Mouse (Mus musculus): Measurements from ENCODE around the gene Prcc.
A peak's percentile ranks its signal among the peaks of the same experiment; 100 is the strongest.

Gene Prcc

DNA sequence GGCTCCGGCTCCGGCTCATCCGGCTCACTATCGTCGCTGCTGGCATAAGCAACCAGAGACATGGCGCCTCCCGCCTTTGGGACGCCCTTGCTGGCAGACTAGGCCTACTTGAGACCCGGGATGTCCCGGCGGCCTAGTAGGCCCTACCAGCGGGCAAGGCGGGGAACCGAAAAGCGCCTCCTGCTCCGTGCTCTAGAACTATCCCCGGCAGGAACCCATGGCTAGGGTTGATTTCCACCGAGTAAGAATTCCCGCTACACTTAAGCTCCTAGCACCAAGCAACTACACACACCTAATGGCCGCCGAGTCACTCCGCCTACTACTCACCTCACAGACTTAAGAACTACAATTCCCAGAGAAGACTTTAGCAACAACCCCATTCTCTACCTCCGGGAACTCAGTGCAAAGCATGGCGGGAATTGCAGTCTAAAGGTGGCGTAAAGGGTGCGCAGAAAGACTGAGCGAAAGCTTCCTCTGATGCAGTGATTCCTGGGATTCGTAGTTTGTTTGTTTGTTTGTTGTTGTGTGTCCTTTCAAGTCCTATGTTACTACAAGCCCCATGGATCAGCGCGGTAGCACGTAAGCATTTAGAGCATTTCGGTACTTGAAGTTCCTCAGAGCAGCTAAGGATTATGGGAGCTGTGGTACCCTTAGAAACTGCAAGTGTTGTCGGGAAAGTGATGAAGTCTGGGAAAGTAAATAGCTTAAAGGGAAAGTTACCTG is at the start of gene Prcc:
Prcc (minus strand) TSS at position 328 of the 723 bp plus-strand sequence.
- DNase-seq = peak; percentile 97

GRCm38 (mm10) chr3:87935201-87935600 is 49.8 kb upstream of the Prcc start:
- no peak for DNase-seq

DNA sequence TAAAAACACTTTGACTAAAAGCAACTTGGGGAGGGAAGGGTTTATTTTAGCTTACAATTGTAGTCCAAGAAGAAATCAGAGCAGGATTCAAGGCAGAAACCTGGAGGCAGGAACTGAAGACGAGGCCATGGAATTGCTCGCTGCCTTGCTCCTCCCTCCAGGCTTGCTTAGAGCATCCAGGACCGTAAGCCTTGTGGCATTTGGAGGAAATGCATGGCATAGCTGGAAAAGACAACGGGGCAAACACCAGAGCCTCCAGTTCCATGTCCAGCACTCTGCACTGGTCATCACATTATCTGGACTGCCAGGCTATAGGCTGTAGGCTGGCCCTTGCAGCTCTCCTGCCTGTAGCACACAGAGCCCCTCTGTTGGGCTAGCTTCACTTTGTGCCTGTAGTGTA is 49.1 kb upstream of the Prcc start:
- no peak for DNase-seq

DNA sequence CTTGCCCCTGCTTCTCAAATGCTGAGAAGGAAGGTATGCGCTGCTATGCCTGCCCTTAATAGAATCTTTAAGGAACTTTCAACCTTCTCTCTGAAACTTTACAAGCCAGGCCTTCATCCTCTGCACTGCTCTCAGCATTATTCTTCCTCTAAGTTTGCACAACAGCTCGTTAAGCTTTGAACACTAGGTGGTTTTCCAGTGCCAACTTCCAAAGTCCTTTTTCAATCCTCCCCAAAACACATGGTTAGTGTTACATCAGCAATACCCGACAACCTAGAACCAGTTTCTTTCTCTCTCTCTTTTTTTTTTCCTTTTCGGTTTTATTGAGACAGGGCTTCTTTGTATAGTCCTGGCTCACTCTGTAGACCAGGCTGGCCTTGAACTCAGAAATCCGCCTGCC is 48.6 kb upstream of the Prcc start:
- DNase-seq = no peak

DNA sequence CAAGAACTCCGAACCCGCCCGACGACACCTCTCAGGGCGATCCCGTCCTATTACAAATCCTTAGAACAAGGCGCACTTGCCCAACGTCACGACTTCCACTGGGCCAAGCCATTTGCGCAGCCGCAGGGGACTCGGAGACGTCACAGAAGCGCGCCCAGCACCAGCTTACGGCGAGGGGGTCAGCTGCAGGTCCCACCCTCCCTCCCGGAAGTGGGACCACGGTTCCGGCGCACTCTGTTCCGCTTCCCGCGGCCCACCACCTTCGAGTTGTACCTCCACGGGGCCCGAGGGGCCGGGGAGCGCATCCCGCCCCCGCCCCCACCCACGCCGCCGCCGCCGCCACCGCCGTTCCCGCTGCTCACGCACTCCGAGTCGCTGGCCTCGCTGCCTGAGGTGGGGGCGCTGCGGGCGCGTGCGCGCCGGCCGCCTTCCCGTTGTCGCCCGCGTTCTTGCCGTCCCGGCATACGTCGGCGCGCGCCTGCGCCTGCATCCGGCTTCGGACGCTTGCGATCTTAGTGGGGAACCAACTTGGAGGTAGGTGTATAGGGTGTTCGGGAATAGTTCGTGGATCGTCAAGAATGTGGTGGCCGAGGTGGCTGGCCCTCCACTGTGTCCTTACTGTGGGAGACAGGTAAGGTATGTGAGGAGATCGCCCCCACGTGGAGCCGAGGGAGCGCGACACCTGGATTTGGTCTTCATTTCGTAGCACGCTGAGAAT is 44.8 kb upstream of the Prcc start, which contains the start of the genes Isg20l2 and Rrnad1:
Isg20l2 (plus strand) TSS at position 237 of the 718 bp plus-strand sequence.
Rrnad1 (minus strand) TSS at position 640 of the 718 bp plus-strand sequence.
- peak; percentile 97 to 98 for DNase-seq

- DNase-seq = no peak
These were observed 44.1 kb upstream of the Prcc start for GRCm38 (mm10) chr3:87929341-87930077.

- no peak for DNase-seq
These were observed 42.0 kb upstream of the Prcc start for GRCm38 (mm10) chr3:87927452-87927851.

DNA sequence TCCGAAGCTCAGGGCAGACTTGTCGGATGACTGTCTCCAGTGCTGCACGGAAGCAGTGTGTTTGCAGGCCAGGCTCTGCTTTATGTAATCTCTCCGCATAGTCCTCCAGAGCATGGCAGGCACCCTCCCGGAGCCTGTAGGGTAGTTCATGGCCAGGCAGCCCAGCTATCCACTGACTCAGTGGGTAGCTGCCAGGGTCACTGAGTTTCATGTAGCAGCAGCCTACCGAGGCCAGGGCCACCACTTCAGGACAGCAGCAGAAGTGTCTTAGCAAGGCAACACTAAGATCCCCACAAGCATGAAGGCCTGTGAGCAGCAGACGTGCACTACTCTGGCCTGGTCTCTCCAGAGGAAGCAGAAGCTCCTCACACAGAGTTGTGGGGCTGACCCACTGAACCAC is 39.6 kb upstream of the Prcc start:
- DNase-seq = no peak

DNA sequence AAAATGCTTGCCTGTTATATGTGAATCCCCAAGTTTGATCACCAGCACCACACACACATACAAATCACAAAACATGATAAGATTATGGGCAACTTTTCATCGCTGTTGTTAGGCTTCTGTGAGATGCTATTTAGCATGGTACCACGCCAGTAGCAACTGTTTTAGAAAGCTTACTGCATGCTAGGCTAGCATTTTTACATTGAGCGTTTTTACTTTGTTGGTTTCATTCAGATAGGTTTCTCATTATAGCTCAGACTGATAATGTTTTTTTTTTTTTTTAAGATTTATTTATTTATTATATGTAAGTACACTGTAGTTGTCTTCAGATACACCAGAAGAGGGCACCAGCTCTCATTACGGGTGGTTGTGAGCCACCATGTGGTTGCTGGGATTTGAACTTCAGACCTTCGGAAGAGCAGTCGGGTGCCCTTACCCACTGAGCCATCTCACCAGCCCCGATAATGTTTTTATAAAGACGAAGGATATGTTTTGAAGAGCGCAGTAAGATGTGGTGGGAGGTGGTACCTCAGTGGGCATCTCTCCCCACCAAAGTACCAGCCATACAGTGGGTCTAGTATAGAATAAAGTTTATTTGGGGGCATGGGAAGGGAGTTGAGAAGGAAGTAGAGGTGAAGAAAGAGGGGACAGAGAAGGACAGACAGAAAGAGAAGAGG is 35.0 kb upstream of the Prcc start:
- DNase-seq = no peak

DNA sequence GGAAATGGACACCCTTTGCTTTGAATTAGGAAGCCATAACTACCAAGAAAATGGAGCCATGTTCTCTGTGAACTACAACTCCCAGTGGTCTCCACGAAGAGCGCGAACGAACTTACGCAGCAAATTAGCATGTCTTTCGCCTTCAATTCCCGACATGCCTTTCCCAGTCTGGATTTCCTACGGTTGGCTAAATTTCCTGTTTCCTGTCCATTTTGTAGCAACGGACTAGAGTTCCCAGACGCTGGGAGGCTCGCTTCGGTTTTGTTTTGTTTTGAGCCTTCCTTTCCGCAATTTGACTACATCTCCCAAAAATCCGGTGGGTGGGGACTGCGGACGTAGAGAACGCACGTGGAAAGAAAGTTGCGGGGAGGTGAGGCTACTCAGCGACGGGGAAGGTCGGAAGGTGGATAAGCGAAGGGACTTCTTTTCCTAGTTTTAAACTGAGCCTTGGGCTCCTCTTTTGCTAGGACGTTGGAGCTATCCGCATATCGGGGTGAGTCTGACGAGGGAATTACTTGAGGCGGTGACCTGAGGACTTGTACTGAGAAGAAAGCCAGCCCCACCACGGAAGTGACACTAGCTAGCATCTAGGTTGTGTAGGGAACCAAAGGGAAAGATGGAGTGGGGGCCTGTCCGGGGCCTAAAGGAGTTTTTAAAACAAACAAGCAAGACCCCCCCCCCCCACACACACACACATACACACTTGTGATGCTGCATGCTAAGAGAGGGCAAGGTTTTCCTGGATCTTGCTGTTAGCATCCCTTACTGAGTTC is 34.1 kb upstream of the Prcc start, which contains the start of gene Mrpl24:
Mrpl24 (plus strand) TSS at position 171 of the 773 bp plus-strand sequence.
- DNase-seq = peak; percentile 86 to 90

- DNase-seq = no peak
These were observed 33.1 kb upstream of the Prcc start for GRCm38 (mm10) chr3:87918551-87918950.

GRCm38 (mm10) chr3:87916990-87917389 is 31.6 kb upstream of the Prcc start:
- no peak for DNase-seq

- DNase-seq = no peak
These were observed 28.5 kb upstream of the Prcc start for GRCm38 (mm10) chr3:87913891-87914290.

- no peak for DNase-seq
These were observed 28.1 kb upstream of the Prcc start for GRCm38 (mm10) chr3:87913491-87913890.

GRCm38 (mm10) chr3:87910573-87911141 is 25.2 kb upstream of the Prcc start:
- DNase-seq = peak; percentile 92 to 94

DNA sequence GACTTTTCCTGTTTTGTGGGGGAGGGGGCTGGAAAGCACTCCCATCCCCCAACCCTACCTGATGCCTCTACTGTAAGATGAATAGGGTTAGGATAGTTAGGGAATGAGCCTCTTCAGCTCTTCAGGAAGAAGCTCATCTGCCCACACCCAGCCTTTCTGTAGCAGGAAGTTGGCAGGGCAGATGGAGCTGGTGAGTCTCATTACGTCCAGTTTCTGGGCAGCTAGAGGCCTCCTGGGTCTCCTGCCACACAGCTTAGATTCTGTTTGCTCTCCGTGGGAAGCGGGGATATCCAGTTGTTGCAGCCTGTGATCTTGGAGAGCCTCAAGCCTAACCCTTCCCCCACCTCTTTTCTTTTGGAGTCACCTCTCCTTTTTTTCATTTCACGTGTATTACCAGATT is 24.5 kb upstream of the Prcc start:
- DNase-seq = peak; percentile 23 to 25

GRCm38 (mm10) chr3:87909381-87909780 is 24.0 kb upstream of the Prcc start:
- DNase-seq = no peak

DNA sequence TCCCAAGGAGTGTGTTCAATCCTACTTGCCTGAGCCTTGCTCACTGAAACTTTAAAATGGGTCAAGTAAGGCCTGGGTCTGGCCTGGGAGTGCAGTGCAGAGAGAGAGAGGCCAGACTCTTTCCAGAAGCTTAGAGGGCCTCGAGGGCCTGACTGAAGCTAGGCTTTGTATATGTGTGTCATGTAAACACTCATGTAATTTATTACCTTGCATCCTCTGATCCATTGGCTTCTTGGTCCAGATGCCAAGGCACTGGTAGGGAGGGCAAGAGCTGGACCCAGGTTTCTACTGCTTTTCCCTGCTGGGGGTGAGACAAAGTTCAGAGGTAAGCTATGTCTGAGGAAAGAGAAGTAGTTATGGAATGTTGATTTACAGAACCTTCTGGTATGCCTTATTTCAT is 22.5 kb upstream of the Prcc start:
- no peak for DNase-seq

DNA sequence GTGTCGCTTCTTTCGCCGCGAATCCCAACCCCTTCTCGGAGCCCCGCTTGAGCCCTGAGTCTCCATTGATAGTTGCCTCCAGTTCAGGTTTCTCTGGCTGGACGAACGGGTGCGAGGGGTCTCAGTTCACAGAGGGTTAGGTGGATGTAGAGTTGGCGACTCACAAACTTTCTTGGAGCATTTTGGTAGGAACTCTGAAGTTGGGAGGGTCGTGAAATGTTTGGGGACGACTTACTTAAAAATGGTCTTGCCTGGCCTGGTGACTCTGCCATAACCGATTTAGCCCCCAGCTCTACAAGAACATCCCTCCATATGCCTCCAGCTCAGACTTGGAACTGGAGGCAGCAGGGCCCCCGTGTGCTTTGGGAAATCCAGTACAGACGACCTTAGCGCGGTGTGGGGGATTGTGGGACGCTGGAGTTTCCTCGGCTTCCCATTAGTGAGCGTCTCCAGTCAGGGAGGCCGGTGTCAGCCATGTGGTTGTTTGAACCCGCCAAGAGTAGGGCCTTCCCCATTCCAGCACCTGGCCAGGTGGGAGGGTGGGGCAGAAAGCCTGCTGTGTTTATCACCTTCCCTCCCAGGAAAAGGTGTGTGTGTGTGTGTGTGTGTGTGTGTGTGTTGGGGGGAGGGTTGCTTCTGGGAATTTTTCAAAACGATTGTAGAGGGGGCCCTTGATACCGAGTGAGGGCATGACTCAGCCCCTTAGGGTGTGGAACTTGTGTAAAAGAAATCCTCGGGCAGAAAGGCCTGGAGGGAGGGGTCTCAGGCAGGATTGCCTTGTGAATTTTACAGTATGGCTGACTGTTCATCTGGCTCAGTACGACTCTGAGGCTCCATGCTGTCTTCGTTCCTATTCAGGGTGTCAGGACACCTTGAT is 21.8 kb upstream of the Prcc start:
- peak; percentile 77 to 87 for DNase-seq

GRCm38 (mm10) chr3:87906601-87906980 is 21.2 kb upstream of the Prcc start:
- peak; percentile 36 to 44 for DNase-seq
